Mouse (Mus musculus): ENCODE data around the gene Kdr. TPM values are rescaled to one million over a fixed set of nuclear protein-coding genes. Genes with fewer than 3 reads are reported as not detected.

Kdr gene
- polyA plus RNA-seq, 1 experiment from 2014 or later: 6.5 TPM

DNA sequence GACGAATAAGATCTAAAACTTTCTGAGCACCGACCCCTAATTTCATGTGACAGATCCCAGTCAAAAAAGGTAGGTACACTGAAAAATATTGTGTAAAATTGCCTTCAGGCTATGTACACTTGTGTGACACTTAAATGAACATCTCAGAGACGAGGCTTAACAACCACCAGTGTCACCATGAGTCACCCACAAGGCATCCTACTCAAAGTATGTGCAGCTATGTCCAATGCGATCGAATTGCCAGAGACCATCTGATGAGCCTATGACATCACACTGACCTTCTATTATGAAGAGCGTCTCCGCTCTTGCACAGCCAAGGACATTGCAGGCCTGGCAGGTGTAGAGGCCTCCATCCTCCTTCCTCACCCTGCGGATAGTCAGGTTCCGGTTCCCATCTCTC lies 22.4 kb downstream of the Kdr start:
- no peak overlapping the region for H3K27ac ChIP-seq (replicated peaks)
- 83% methylated on average over 9 of the region's 9 CpGs for WGBS

GRCm38 (mm10) chr5:75954778-75955330 lies 23.4 kb downstream of the Kdr start:
- Histone ChIP-seq H3K9ac (ENCODE audit: low read length) (no peak overlapping the region), H3K4me3 (ENCODE audit: low read depth, low read length) (no peak overlapping the region), H3K9me3 (ENCODE audit: control insufficient read depth, low read length) (no peaks in the 10 kb centered on the region), H3K36me3 (ENCODE audit: control insufficient read depth, insufficient read depth, low read length) (no peaks in the 10 kb centered on the region), H3K4me1 (replicated peaks; ENCODE audit: control insufficient read depth, insufficient read depth) (no peaks in the 10 kb centered on the region), H3K4me2 (replicated peaks; ENCODE audit: low read depth) (no peak overlapping the region), H3K27me3 (ENCODE audit: control insufficient read depth, insufficient read depth, low read length) (no peaks in the 10 kb centered on the region), H3K27ac (replicated peaks) (no peak overlapping the region)
- 84% methylated on average over 3 of the region's 3 CpGs for WGBS
- DNase-seq (ENCODE audit: low spot score) (no peak), ATAC-seq (ENCODE audit: low FRiP score, low TSS enrichment) (no peak)
- TF ChIP-seq EP300 (optimal IDR thresholded peaks at IDR 0.05) (no peak), CTCF (IDR thresholded peaks at IDR 0.05; ENCODE audit: low read depth) (no peak)

More for the DNA sequence above, 22.4 kb downstream of the Kdr start:
- no peak overlapping the region for H3K9ac ChIP-seq (ENCODE audit: low read length)
- H3K27me3 ChIP-seq (ENCODE audit: control insufficient read depth, insufficient read depth, low read length): no peaks in the 10 kb centered on the region
- TF ChIP-seq EP300 (optimal IDR thresholded peaks at IDR 0.05) (no peak), CTCF (IDR thresholded peaks at IDR 0.05; ENCODE audit: low read depth) (no peak)
- no peaks in the 10 kb centered on the region for H3K9me3 ChIP-seq (ENCODE audit: control insufficient read depth, low read length)
- DNase-seq (ENCODE audit: low spot score) (no peak), ATAC-seq (ENCODE audit: low FRiP score, low TSS enrichment) (no peak)
- H3K4me1 ChIP-seq (replicated peaks; ENCODE audit: control insufficient read depth, insufficient read depth): no peaks in the 10 kb centered on the region
- H3K4me3 ChIP-seq (ENCODE audit: low read depth, low read length): no peak overlapping the region
- H3K4me2 ChIP-seq (replicated peaks; ENCODE audit: low read depth): no peak overlapping the region
- no peaks in the 10 kb centered on the region for H3K36me3 ChIP-seq (ENCODE audit: control insufficient read depth, insufficient read depth, low read length)

DNA sequence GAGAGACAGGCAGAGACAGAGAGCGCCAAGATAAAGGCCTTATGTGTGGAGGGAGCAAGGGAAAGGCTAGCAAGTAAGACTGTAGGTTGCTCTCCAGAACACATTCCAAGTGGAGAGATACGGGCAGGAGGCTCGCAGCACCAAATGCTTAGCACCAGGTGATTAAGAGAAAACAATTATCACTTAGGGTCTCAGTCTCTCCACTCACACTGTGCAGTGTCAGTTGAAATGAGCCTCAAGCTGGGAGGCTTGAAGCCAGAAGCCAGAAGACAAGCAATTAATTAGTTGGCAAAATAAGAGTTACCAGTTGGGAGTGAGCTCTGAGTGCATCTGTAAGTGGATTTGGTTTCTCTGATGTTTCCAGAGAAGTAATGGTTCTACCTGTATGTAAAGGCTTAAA lies 24.0 kb downstream of the Kdr start:
- H3K4me1 ChIP-seq (replicated peaks; ENCODE audit: control insufficient read depth, insufficient read depth): no peaks in the 10 kb centered on the region
- no peak overlapping the region for H3K27ac ChIP-seq (replicated peaks)
- no peaks in the 10 kb centered on the region for H3K9me3 ChIP-seq (ENCODE audit: control insufficient read depth, low read length)
- DNase-seq (ENCODE audit: low spot score): no peak
- H3K9ac ChIP-seq (ENCODE audit: low read length): no peak overlapping the region
- 64% methylated on average over 3 of the region's 3 CpGs for WGBS
- H3K4me2 ChIP-seq (replicated peaks; ENCODE audit: low read depth): no peak overlapping the region
- TF ChIP-seq EP300 (optimal IDR thresholded peaks at IDR 0.05) (no peak), CTCF (IDR thresholded peaks at IDR 0.05; ENCODE audit: low read depth) (no peak)
- H3K4me3 ChIP-seq (ENCODE audit: low read depth, low read length): no peak overlapping the region
- no peaks in the 10 kb centered on the region for H3K36me3 ChIP-seq (ENCODE audit: control insufficient read depth, insufficient read depth, low read length)
- H3K27me3 ChIP-seq (ENCODE audit: control insufficient read depth, insufficient read depth, low read length): no peaks in the 10 kb centered on the region
- ATAC-seq (ENCODE audit: low FRiP score, low TSS enrichment): no peak

DNA sequence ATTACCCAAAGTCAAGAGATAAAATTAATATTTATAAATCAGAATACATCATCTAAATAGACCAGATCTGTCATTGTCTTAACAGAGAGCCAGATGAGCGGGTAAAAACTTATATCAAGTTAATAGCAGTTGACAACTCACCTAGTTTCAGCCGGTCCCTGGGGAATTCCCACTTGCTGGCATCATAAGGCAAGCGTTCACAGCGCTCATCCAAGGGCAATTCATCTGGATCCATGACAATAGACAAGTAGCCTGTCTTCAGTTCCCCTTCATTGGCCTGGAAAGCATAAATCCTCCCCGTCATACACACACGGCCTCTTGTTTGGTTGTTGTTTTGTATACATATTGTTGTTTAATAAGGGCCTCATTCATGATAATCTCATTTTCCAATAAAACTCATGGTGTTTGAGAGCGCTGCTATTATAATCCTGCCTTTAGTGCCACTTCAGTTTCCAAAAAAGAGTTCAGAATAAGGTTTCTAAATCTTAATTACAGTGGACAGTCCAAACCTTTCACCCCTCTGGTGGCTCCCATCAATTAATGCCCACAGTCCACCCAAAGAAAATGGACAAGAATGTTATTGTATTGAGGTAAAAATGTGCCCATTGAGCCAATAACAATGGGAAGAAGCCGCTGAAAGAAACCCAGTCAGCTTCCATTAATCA lies 26.0 kb downstream of the Kdr start:
- no peak for ATAC-seq (ENCODE audit: low FRiP score, low TSS enrichment)

GRCm38 (mm10) chr5:75950866-75951265 lies 27.4 kb downstream of the Kdr start:
- Histone ChIP-seq H3K9ac (ENCODE audit: low read length) (no peak overlapping the region), H3K4me3 (ENCODE audit: low read depth, low read length) (no peak overlapping the region), H3K27ac (replicated peaks) (no peak overlapping the region), H3K4me1 (replicated peaks; ENCODE audit: control insufficient read depth, insufficient read depth) (no peaks in the 10 kb centered on the region), H3K27me3 (ENCODE audit: control insufficient read depth, insufficient read depth, low read length) (no peaks in the 10 kb centered on the region), H3K9me3 (ENCODE audit: control insufficient read depth, low read length) (no peaks in the 10 kb centered on the region), H3K36me3 (ENCODE audit: control insufficient read depth, insufficient read depth, low read length) (no peaks in the 10 kb centered on the region), H3K4me2 (replicated peaks; ENCODE audit: low read depth) (no peak overlapping the region)
- TF ChIP-seq EP300 (optimal IDR thresholded peaks at IDR 0.05) (no peak), CTCF (IDR thresholded peaks at IDR 0.05; ENCODE audit: low read depth) (no peak)
- WGBS: 66% methylated on average over 2 of the region's 2 CpGs
- ATAC-seq (ENCODE audit: low FRiP score, low TSS enrichment): no peak
- no peak for DNase-seq (ENCODE audit: low spot score)

More for the DNA sequence above, 26.0 kb downstream of the Kdr start:
- Histone ChIP-seq H3K27ac (replicated peaks) (no peak overlapping the region), H3K4me3 (ENCODE audit: low read depth, low read length) (no peak overlapping the region), H3K4me2 (replicated peaks; ENCODE audit: low read depth) (no peak overlapping the region), H3K9me3 (ENCODE audit: control insufficient read depth, low read length) (no peaks in the 10 kb centered on the region), H3K36me3 (ENCODE audit: control insufficient read depth, insufficient read depth, low read length) (no peaks in the 10 kb centered on the region), H3K27me3 (ENCODE audit: control insufficient read depth, insufficient read depth, low read length) (no peaks in the 10 kb centered on the region), H3K9ac (ENCODE audit: low read length) (no peak overlapping the region), H3K4me1 (replicated peaks; ENCODE audit: control insufficient read depth, insufficient read depth) (no peaks in the 10 kb centered on the region)
- TF ChIP-seq CTCF (IDR thresholded peaks at IDR 0.05; ENCODE audit: low read depth): no peak
- TF ChIP-seq EP300 (optimal IDR thresholded peaks at IDR 0.05): no peak
- DNase-seq (ENCODE audit: low spot score): no peak
- 84% methylated on average over 8 of the region's 8 CpGs for WGBS

DNA sequence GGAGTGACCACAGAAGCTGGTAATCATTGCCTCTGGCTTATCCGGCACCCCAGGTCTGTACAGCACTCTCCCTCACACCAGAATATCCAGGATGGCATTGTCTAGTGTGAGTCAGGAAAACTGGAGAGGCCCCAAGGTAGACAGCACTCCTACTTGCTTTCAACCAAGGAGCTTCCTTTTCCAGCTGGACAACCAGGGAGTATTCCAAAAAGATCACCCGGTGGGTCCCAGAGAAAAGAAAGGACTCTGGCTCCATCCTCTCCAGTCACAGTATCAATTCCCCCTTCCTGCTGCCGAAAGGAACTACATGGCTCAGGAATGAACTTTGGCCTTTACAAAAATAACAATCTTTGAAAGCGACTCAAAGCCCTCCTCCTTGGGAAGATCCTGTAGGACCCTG lies 32.9 kb downstream of the Kdr start:
- Histone ChIP-seq H3K9ac (ENCODE audit: low read length) (no peak overlapping the region), H3K36me3 (ENCODE audit: control insufficient read depth, insufficient read depth, low read length) (no peaks in the 10 kb centered on the region), H3K4me1 (replicated peaks; ENCODE audit: control insufficient read depth, insufficient read depth) (no peaks in the 10 kb centered on the region), H3K9me3 (ENCODE audit: control insufficient read depth, low read length) (no peaks in the 10 kb centered on the region), H3K4me3 (ENCODE audit: low read depth, low read length) (no peak overlapping the region), H3K27me3 (ENCODE audit: control insufficient read depth, insufficient read depth, low read length) (no peaks in the 10 kb centered on the region), H3K4me2 (replicated peaks; ENCODE audit: low read depth) (no peak overlapping the region), H3K27ac (replicated peaks) (no peak overlapping the region)
- no peak for ATAC-seq (ENCODE audit: low FRiP score, low TSS enrichment)
- no peak for DNase-seq (ENCODE audit: low spot score)
- TF ChIP-seq EP300 (optimal IDR thresholded peaks at IDR 0.05) (no peak), CTCF (IDR thresholded peaks at IDR 0.05; ENCODE audit: low read depth) (no peak)
- 54% methylated on average over 4 of the region's 4 CpGs for WGBS
